Mouse (Mus musculus) kidney, postnatal 4 days (tissue): ENCODE data around the gene Itih5.

ENCODE experiments used
- DNase-seq, 2 experiments: peaks; one replicate each; pipeline ENCODE4 v3.0.0; 2021; ENCODE audit warnings: mixed read lengths in 2 of 2

Itih5 gene

GRCm38 (mm10) chr2:10263909-10264489, 110.6 kb downstream of the Itih5 start:
- DNase-seq = no peak

DNA sequence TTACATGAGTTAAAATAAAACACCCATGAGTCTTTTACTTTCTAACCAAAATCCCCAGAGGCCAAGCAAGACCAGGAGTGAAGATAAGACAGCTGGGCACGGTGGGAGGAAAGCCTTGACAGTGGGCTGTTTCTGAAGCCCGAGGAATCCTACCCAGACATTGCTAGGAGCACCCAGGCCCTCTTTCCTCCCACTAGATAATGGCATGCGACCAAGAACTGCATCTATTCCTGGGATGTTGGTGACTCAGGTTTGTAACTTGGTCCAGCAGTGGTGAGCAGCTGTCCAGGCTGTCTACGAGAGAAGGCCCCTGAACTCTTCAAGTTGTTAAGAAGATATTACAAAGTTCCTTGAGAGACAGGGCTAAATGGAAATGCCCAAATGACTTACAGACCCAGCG, 112.5 kb downstream of the Itih5 start:
- no peak for DNase-seq

DNA sequence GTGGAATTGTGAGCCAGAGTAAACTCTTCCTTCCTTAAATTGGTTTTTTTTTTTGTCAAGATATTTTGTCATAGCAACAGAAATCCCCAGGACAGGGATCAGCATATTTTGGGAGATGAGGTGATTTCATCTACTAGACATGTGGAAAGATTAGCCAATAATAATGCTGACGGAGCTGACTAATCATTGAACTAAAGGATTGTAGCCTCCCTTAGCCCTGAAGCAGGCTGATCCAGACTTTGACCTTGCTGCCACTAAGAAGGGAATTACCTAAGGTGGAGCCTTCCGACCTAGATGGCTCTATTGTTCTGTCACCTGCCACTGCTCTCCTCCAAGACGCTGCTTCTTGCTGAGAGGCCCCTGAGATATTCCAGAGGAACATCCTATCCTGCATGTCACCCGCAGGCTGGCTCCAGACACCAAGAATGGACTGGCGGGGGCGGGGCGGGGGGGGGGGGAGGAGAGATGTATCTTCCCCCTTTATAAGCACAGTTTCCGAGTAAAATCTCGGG, 119.3 kb downstream of the Itih5 start:
- DNase-seq = no peak

GRCm38 (mm10) chr2:10273541-10274050, 120.2 kb downstream of the Itih5 start:
- DNase-seq = no peak

GRCm38 (mm10) chr2:10276194-10276593, 122.8 kb downstream of the Itih5 start:
- peak; percentile 52 to 72 for DNase-seq

- no peak for DNase-seq
Observed at GRCm38 (mm10) chr2:10283686-10284085, 130.3 kb downstream of the Itih5 start.

DNA sequence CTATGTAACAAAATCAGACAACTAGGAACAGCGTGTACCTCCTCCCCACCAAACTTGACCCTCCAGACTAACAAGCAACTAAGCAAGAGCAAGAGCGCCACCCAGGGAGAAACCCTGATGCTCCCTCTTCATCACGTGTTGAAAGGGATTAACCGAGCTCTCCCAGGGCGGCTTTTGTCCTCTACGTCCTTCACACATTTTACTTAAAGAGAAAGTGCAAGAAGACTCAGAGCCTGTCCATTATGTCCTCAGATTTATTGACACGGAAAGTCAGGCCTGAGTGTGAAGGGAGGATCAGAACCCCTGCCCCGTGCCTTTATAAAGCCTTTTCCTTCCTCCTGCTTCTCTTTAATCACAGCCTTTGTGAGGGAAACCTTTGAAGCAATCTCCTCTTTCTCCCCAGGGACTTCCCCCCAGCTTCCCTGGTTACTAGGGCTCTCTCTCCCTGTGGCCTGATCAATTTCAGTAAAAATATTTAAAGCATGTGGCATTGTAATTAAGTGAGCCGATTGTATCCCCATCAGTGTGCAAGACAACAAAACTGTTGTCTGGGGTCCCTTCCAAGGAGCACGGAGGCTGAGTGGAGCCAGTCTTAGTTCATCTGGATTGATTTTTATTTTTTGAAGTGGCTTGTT, 131.4 kb downstream of the Itih5 start:
- peak; percentile 49 to 69 for DNase-seq

- DNase-seq = no peak
Observed at GRCm38 (mm10) chr2:10285975-10286374, 132.6 kb downstream of the Itih5 start.

DNA sequence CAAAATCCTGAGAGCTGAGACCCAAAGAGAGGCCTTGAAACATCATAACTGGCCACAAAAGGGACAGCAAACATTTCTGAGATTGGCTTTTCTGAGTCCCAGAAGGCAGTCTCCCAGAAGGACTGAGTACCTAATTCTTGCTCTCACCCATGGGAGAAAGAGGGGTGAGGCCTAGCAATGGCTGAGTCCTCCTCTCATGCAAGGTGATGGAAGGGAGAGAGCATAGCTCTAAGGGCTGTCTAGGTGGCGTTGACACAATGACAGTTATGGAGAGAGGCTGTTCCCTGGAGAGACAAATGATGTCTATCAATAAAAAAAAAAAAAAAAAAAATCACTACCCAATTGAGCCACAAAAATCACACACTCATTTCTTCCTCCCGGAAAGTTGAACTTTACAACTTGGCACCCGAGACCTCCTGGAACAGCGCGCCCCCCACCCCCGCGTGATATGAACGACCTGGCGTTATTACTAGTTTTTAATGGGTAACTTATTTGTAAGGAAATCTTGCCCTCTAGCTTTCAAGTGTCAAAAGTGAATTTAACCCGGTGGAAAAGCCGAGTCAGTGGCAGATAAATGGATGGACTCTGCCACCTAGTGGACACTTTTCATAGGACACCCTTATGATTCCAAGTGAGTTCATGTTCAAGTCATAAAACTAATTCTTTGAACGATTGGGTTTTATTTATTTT, 134.9 kb downstream of the Itih5 start:
- DNase-seq = peak; percentile 60 to 72

DNA sequence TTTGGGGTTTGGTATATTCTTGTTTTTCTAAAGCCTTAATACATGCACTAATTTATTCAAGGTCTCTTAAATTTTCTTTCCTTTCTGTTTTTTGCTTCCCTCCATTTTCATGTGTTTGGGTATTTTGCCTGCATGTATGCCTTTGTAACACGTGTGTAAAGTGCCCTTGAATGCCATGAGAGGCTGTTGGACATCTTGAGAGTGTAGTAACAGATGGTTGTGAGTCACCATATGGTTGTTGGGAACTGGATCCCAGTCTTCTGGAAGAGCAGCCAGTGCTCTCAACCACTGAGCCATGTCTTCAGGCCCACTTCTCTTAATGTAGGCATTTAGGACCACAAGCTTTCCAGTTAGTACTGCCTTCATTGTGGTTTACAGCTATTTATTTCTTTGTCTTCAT, 135.5 kb downstream of the Itih5 start:
- DNase-seq = no peak

DNA sequence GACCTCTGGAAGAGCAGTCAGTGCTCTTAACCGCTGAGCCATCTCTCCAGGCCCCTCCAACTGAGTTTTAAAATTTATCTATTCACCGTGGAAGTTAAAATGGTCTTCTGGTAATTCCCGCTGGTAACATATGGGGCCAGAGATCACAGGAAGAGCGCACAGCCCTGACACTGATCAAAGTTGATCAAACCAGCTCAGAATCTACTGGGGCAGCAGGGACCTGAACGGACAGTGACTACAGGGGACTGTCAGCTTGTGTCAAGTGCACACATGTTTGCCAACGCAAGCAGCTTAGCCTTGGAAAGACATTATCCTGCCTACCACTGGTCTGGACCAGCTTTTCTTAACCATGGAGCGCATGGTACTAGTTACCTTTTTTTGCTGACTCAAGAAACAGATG, 136.7 kb downstream of the Itih5 start:
- no peak for DNase-seq

- DNase-seq = peak; percentile 50 to 69
Observed at GRCm38 (mm10) chr2:10293556-10294206, 140.3 kb downstream of the Itih5 start.

DNA sequence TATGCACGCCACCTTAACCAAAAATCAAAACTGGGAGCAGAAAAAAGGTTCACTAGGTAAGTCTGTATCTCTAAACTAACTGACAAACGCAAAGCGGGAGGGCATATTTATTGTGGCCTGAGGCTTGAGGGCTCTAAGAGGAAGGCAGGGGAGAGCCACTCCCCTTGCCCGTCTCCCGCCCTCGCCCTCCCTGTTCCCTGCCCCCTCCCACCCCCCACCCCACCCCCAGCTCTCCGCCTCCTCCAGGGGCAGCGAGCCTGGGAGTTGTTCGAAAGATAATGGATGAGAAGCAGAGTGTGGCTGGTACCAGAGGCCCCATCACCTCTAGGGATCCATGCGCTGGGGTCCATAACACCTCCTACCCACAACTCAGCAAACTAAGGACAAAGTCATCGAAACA, 142.5 kb downstream of the Itih5 start:
- DNase-seq = no peak

GRCm38 (mm10) chr2:10300244-10300643, 146.9 kb downstream of the Itih5 start:
- peak; percentile 32 to 49 for DNase-seq

- peak; percentile 29 to 41 for DNase-seq
Observed at GRCm38 (mm10) chr2:10300771-10301170, 147.4 kb downstream of the Itih5 start.

DNA sequence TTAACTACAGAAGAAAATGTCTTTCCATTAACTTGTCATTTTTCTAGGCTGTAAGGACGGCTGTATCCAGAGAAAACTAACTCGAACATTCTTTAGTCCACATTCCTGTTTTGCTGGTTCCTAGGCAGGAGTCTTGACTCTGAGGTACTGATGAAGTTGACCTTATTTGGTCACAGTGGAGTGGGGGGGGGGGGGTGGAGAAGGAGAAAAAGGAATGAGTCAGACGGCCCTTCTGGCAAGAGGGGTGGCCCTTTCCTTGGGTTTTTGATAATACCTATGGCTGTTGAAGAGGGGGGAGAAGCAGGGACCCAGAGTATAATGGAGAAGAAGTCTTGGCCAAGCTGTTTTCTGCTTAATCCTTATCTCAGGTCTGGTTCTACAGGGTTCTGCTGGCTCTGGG, 148.0 kb downstream of the Itih5 start:
- no peak for DNase-seq

- no peak for DNase-seq
Observed at GRCm38 (mm10) chr2:10301997-10302396, 148.6 kb downstream of the Itih5 start.

DNA sequence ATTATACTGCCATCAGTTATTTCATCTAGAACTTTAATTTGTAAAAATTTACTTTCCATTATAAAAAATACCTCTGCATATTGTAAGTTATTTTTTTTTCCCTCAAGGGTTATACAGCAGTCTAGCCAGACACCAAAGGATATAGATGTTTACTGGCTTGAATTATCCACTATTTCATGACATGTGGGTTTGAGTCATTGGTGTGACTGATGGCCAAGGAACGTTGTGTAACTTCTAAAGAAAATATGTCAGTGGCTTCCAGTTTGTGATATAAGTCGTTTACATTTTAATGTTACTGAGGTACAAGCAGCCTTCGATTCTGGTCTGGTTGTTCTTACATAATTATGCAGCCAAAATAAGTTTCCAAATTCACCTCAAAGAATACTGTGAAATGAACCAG, 151.5 kb downstream of the Itih5 start:
- DNase-seq = no peak
